Mouse (Mus musculus) kidney, adult 9 months (tissue): Measurements from ENCODE around the gene Anxa2.

Source experiments
- DNase-seq: peaks from one replicate; pipeline ENCODE4 v3.0.0; 2022

The Anxa2 gene

DNA sequence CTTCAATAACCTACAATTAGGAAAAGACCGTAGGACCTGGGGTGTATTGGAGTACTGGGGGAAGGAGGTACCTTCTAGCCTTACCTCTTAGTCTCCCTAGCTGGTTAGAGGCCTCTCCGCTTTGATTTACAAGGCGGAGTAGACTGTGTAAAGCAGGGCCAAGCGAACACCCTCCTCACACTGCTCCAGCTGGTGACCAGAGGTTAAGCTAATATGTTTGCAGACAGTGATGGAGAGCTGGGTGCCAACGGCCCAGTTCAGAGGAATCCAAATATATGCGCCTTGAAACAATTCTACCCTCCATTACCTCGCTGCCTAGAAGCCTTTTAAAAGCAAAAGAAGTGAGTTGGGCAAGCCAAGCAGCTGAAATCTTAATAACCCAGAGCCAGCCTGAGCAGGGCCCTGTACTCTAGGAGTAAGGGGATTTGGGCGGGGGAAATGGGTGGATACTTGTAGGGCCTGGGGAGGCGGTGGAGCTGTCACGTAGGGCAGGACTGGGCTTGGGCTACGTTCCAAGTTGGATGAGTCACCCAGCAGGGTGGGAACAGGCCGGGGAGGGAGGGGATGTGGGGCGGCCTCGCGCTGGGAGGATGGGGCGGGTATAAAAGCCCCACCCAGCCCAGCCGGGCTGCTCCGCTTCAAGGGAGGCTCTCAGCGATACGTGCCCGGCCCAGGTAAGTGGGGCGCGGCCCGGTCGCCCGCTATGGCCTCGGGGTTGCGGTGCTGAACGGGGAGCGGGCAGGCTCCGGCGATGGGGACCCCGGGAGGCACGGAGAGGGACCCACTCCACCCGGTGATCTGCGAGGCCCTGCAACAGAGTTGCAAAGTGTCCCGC is at the start of gene Anxa2:
Gene Anxa2 (plus strand): TSS at position 555 of the 835 bp plus-strand sequence.
- peak; percentile 80 for DNase-seq

DNA sequence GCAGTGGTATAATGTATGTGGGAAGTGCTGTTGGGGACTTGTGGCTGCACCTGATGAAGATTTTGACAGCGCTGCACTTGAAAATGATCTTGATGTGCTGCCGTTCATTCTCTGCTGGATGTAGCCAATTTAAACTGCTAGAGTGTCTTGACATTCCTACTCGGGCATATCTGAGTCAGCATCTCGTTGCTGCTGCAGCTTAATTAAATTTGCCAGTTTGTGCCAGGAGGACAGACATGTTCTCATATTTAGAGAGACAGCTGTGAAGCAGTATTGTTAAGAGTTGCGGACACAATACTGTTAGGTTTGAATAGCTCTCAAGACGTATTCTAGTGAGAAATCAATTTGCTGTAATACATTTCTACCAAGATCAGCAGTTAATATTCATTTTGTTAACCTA is 48.7 kb upstream of the Anxa2 start:
- DNase-seq: no peak

DNA sequence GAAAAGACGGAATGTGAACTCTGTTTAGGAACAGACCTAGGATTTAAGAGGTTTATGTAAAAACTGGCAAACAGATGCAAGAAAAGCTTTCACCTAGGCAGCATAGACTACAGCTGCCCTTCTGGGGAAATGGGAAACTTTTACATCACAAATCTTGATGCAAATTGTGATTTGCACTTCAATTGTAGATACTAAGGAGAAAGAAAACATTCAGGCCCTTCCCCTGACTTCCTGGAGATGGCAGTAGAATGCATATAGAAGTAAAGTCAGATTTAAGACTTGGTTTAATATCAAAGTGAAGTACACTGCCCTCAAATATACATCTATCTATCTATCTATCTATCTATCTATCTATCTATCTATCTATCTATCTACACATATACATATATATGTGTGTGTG is 33.9 kb upstream of the Anxa2 start:
- peak; percentile 28 for DNase-seq

DNA sequence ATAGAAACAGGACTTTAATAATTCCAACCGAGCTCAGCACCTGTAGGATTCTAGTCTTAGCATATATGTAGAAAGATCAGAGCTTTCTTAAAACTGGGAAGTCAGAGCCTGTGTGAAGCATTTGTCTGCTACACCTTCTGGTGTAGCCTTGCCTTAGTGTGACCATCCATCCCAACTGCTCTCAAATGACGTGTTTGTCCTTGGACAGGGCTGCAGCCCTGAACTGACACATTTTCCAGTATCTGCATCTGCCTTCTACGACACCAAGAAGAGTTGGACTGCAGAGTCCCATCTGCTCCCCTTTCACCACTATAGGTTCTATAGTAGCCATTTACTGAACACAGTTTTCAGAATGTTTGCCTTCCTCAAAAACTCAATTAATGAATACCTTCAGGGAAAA is 22.9 kb upstream of the Anxa2 start:
- no peak for DNase-seq

DNA sequence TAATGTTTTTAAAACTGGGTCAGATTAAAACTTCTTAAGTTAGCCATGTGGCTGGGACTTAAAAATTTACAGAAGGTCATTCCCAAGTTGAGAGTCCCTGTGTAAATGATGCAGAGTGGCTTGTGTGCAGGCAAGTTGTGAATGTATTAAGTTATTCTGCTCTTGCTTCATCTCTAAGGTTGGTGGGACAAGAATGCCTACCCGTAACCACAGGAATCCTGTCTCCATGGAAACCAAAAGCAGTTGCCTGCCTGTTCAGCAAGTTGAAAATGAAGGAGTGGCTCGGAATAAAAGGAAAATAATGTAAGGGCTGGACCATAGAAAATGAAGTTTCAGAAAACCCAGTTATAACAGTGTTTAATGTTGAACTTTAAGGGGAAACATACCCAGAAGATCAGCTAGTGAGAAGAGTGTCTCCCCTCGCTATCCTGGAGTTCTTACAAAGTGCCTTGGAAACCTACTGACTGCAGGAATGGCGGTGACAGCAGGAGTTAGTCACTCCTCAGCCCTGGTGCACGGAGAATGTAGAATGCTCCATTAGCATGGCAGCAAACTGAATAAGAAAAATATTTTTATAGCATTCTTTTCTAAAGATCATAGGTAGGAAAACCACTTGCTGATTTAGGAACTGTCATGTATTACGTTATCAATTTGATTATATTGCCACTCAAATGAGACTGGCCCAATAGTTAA is 21.4 kb upstream of the Anxa2 start:
- peak; percentile 45 for DNase-seq

DNA sequence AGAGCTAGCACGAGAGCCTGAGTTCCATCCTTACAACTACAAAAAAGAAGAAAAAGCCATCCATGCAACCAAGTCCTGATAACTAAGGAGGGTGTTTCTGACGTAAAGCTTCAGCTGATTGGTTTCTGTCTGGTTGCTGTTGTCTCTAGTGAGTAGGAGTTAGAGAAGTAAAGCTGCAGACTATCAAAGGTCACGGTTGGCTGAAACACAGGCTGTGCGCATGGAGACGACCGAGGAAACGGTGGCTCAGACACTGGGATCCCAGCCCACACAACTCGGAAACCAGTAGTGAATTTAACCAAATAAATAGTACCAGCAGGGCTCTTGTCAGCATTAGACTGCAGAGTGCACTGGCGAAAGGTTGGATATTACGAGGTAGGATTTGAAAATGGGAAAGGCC is 18.2 kb upstream of the Anxa2 start:
- DNase-seq: no peak

DNA sequence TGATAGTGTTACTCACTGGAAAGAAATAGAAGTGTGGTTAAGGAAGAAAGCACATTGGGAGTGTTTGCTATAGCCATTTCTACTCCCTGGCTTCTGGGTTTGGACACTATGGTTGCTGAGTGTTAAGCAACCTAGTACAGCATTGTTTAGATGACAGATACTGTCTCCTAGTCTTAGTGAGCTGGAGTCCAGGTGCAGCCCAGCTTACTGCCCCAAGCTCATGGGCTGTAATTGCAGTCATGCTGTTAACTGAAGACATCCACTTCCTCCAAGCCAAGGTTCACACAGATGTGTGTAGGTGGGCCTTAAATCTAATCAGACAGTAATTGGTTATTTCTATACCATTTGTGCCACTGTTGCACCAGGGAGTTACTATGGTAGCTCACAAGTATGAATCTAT is 17.8 kb upstream of the Anxa2 start:
- DNase-seq: no peak

DNA sequence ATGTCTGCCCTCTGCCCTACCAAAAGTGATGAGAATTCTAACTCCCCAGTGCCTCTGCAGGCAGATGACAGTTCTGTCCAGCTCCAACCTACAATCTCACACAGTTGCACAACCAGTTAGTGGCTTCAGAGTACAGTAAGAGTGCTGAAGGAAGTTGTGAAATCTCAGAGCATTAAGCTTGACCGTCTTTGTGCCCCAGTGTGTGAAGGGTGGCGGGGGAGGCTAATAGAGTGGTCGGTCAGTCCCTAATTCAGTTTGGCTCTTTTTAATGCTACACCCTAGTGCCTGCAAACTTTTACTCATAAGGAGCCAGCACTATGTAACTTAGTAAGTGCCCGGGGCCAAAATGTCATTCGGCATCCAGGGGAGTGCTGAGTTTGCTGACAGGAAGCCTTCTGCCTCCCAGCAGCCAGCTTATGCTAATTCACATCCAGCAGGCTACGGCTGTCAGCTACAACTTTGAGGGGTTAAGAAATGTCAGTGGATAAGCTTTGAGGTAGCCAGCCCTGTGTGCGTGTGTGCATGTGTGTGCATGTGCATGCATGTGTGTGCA is 13.5 kb upstream of the Anxa2 start:
- peak; percentile 60 for DNase-seq

DNA sequence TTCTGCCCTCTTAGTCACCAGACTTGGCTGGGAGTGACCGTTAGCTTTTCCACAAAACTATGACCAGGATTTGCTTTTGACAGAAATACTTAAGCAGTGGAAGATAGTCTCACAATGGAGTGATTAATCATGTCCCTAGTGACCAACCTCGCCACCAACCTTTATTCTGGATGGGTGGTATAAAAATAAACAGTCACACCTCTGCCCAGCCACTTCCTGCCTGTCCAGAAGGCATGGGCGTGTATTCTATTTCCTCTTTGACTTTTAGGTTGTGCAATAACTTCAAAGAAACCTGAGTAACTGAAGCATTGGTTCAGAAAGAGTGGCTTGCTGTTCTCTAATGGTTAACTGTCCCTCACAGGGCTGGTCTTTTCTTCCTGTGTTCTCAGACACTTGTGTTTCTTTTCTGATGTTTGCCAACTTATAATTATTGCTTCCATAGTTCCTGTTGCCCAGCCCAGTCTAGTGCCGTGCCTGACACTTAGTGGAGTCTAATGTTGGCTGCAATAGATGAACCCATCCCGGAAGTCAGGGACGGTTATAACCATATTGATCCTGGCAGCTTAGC is 10.9 kb upstream of the Anxa2 start:
- peak; percentile 43 for DNase-seq

DNA sequence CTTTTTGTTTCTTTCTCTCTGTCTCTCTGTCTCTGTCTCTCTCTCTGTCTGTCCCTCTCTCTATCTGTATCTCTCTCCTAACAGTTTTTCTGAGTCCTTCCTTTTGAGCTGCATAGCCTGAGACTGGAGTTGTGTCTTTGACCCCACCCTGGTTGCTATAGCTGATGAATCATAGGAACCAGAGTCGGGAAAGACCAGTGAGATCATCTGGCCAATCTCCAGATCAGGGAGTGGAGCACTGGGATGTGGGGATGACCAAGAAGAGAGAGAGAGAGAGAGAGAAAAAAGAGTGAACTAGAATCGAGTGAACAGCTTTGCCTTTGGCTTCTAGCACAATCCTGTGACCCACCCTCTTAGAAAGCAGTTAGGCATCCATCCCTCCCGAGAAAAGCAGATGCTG is 10.2 kb upstream of the Anxa2 start:
- no peak for DNase-seq

DNA sequence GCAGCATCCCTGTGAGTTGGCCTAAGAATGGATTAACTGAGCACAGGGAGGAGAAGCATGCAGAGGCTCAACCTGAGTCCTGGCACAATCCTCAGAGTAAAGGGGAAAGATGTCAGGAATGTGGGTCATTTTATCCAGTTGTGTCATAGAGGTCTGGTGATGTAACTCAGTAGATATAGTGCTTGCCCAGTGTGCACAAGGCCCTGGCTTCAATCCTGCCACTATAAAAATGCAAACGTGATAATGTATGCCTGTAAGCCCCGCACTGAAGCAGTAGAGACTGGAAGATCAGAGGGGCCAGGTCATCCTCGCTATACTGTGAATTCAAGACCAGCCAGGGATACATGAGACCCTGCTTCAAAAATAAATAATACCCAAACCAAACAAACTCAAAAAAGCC is 4.6 kb upstream of the Anxa2 start:
- no peak for DNase-seq

DNA sequence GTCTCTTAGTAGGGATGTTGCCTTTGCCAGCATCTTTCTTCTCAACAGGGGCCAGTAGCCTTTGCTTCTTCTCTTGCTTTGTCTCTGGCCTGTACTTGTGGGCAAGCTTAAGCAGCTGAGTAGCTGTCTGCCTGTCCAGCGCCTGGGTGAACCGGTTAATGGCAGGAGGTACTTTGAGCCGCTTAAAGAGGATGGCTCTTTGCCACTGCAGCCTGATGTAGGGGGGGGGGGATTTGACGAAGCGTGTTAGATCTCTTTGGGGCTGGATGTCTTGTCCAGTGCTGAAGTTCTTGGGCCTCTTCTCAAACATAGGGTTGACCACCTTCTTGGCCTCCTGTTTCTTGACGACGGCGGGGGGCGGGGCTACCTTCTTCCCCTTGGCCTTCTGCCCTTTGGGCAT is 2.8 kb upstream of the Anxa2 start:
- no peak for DNase-seq

DNA sequence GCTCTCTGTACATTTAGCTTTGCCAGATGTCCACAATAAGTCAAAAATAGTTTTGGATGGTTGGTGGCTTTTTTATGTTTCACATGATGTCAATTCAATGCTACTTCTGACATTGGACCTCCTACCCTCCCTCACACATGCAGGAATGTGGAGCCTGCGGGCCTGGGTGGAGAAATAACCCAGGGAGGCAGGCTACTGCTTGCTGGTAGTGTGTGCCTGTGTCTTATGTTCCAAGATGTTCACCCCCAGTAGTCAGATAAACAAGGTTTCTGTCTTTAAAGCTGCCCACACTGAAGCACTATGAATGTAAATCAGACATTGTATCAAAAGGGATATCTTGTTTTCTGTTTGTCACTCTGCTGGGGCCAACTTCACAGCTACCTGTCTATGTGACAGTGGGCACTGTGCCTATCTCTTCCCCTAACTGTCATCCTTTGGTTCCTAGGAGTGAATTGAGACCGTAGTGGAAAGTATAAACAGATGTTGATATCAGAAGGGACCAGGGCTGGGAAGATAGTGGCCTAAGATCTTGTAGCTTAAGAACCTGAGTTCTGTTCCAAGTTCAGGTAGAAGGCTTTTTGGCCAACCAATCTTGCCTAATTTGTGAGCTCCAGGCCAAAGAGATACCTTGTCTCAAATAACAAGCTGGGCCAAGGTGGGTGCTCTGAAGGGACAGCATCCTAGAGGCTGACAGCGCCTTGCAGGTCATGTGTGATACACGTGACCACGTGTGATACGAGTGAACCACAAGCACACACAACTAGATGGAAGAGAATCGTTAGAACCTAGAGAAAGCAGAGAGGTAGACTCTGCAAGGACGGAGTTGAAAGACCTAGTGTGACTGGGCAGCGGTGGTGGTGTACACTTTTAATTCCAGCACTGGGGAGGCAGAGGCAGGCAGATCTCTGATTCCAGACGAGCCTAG is 1.3 kb upstream of the Anxa2 start:
- no peak for DNase-seq

DNA sequence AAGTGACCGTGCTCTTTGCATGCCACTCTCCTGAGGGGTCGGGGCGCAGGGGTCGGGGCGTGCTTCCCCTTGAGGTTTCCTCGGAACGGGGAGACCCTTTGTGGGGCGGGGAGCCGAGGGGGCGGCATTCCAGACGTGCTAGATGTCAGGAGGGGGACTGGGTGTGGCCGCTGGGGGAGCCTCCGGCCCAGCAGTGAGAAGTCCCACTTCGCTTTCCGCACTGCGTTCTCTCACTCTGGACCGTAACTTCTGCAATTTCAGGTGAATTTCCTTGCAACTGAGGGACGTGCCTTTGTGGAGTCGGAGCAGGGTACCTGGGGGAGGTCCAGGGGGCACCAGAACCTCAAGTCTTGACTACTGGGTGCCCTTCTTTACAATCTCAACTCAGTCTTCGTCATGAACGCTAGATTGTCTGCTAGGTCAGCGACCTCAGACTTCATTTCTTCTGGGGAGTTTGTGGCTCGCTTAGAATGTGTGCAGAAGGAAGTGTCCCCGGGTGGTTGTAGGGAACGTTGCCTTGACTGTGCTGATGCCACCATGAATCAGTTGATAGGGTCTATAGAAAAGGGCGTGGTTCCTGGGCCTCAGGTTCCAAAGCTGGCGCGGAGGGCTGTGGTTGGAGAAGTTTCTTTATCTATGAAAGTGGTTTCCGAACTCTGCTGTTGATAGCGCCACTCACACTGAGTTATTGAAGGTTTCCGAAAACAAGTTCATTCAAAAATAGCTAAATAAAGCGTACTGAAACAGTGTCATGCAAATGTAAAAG is 664 bp downstream of the Anxa2 start:
- no peak for DNase-seq

DNA sequence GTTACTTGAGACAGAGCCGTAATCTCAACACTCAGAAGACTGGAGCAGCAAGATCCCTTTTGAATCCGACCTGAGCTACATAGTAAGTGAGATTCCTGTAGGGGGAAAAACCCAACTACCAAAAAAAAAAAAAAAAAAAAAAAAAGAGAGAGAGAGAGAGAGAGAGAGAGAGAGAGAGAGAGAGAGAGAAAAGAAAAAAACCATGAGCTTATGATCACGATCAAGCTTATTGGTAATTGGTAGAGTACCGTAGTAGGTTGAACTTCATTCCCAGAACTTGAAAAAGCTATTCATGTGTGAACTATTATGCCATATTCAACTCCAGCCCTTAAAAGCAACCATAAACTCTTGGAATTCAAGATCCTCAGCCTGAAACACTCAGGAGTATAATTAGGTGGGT is 1.3 kb downstream of the Anxa2 start:
- DNase-seq: no peak

DNA sequence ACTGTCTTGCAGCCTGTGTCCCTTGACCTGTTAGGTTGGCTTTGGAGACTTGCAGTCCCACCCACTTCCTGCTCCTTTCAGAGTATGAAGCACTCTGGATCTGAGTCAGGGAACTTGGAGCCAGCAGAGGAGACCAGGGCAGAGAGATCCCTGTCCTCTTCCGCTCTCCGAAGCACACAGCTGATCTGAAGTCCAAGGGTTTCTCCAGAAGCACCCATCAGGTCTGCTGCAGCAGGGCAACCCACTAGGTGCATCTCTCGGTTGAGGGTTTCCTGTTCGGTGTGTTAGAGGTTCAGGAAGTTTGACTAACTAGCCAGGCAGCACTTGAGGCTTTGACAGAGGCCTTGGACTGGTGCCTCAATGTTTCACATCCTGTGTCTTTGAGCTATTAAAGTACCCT is 2.0 kb downstream of the Anxa2 start:
- DNase-seq: peak; percentile 52

DNA sequence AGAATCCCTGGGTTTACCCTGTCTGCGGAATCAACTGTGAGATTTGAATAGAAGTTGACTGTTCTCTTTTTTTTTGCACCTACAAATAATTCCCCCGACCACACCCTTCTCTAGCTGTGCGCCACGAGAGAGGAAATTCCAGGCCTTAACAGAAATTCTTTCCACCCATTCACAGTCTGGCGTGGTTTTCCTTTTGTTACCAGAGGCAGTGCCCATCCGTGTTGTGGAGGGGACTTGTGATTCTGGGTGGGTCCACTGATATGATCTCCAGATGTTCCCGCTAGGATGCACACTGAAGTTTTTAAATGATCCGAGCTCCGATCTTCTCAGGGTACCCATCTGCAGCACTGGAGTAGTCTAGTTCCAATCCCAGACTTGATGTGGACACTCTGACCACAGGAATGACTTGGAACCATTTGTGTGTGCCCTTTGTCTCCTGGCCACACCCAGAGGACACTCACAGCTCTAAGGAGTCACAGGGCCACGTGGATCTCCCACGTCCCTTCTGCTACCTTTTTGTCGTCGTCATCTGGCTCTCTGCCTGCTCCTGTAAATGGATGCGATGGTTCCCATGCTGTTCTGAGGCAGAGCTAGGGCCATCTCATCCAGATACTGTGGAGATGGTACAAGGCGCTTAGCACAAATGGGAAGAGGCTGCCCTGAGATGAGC is 3.1 kb downstream of the Anxa2 start:
- DNase-seq: no peak

DNA sequence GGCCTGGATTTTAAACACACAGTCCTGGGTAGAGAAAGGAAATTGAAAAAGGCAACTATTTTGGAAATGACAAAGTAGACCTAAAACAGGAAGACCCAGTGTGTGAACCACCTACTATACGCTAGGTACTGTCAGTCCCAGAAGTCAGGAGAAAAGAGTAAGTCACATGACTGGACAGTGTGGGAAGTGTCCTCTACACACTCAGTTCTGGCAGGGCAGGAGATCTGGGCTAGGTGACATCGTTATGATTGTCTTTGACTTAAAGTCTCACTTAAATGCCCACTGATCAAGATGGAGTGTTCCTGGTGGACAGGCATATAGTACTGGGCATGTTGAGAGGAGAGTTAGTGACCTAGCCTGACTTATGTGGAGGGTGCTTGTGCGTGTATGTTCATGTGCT is 3.7 kb downstream of the Anxa2 start:
- no peak for DNase-seq

DNA sequence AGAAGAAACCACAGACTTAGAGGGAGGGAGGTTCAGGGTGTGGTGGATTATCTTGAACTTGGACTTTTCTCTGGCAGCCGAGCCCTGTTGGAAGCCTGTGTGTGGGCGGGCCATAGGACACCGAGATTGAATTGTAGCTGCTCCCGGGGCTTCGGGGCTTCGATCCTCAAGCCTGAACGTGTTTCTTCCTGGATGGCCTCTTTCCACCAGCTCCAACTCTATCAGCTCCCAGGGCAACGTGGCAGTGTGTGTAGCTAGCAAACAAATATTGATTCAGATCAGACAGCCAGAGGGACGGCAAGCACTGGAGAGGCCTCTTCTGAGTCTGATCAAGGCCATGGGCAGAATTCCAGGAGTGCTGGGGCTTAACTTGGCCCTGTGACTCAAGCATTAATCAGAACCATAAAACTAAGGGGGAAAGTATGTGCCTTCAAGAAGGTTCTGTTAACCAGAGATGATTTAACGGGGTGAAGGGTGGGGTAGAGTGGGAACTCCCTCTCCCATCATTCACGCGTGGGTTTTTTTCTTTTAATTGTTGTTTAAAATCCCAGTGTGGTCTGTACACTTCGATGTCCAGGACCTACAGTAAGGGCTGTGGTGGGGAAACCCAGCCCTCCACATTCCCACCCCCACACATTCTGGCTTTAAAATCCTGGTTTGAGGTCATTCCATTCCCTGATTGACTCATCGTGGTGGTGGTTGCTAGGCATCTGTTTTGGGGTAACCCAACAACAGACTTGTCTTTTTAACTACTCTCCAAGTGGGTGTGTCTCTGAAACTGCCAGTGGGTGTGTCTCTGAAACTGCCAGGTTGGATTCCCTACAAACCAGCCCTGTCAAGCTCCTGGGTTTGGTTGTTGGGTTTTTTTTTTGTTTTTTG is 4.6 kb downstream of the Anxa2 start:
- DNase-seq: peak; percentile 66

DNA sequence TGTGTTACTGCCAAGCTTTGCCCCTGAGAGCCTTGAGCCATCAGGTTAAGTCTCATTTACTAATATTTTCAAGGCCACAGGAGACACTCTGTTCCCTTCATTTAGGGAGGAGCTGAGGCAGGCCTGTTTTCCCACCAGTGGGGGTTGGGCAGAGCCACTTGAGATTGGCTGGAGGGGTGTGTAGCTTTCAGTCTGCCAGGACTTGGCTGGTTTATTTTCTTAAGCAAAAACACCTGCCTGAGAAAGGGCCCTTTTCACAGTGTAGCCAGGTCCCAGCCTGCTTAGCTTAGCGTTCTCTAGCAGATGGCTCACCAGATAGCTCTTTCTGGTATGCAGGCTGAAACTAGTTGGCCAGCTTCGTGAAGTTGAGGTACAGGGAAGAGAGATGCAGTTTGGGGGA is 5.6 kb downstream of the Anxa2 start:
- peak; percentile 64 for DNase-seq
